Mouse (Mus musculus): ENCODE data around the gene Rest.

Rest gene

DNA sequence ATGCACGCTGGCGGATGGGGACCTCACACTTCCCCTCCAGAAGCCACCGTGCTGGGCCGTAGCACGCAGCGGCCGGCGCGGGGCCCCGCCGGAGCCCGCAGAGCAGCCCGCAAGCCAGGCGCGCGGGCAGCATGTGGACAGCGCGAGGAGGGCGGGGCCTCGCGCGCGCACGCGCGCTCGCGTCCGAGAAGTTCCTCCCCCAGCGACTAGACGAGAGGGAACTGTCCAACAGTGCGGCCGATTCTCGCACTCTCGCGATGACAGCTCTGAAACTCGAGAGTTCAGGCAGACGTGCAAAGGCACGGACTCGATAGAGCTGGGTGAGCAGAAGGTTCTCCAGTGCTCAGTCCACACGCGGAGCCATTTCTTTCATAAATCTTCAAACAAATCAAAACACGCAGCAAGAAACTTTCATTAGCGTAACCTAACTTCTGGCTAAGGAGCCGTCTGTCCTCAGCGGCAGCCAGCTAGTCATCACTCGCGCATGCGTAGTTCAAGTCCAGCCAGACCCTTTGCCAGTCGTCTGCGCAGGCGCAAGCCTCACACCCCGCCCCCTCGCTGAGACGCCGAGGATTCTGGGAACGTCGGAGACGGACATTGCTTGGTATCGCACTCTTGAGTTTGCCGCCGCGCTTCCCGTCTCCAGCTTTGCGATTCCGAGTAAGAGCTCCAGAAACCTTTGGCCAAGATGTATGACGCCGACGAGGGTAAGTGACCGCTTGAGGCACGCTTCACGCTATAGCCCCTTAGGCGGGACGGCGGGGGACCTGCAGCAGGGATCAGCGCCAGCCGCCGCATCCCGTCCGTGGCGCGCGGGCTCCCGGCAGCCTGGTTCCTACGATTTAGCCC is 44.9 kb downstream of the Rest start, which contains the start of the genes Noa1 and Polr2b:
Gene Noa1, minus strand, starts transcription at position 161 of the 849 bp plus-strand sequence.
Gene Polr2b, plus strand, starts transcription at position 224 of the 849 bp plus-strand sequence.
- peak; percentile 99 for DNase-seq (ENCODE audit: low read depth)

DNA sequence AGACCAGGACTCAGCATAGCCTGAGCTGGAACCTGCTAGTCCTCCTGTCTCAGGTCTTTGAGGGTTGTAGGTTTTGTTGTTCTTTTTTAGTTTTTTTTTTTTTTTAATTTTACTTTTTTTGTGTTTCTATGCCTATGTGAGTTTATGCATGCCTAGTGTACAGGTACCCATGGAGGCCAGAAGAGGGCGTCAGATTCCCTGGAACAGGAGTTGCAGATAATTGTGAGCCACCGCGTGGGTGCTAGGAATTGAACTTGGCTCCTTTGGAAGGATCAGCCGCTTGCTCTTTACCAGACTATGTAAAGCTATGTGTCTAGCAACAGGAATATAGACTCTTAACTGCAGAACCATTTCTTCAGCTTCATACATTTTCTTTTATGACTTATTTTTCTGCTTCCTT is 48.9 kb downstream of the Rest start:
- DNase-seq (ENCODE audit: low read depth), result no peak

DNA sequence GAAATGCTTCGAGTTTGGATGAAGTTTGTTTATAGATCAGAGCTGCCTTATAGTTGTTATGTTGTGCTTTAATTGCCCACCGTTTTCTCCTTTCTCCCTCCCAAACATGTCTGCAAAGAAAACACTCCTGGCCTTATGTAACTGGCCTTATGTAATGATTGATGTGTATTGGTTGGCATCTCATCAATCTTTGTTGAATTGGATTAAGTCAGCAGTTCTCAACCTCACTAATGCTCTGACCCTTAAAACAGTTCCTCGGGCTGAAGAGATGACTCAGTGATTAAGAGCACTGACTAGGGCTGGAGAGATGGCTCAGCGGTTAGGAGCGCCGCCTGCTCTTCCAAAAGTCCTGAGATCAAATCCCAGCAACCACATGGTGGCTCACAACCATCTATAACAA is 49.7 kb downstream of the Rest start:
- no peak for DNase-seq (ENCODE audit: low read depth)

DNA sequence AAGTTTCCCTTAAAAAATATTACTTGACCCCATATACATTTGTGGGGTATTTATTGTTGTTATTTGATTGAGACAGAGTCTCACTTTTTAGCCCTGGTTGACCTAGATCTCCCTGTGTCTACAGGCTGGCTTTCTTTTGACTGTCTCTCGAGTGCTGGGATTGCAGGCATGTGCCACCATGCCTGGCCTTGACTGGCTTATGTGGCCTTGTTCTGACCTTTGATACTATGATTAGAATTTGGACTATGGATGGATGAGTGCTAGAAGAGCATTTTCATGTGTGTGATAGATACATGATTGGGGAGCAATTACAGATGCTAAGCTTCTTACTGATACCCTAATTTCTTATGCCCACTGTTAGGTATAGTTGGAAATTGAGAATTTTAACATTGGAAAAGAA is 59.6 kb downstream of the Rest start:
- no peak for DNase-seq (ENCODE audit: low read depth)

DNA sequence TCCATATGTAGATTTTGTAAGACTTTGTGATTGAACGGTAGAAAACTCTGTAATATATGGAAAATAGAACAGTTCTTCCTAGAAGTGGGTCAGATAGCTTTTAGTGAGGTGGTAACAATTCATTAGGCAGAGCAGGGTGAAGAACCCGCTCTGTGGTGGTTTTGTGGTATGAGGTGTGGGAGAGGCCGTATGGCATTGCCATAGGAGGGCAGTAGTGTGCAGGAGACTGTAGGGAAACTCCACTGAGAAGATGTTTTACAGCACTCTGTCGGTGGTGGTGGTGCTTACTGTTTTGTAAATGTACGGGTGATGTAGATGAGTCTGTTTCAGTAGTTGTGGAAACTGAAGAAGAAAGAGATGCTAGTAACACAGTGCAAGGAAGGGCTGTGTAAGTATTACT is 64.9 kb downstream of the Rest start:
- no peak for DNase-seq (ENCODE audit: low read depth)
